Mouse (Mus musculus) forebrain, postnatal 0 days (tissue): ENCODE measurements around the gene Tarbp1. TPM values are rescaled to one million over a fixed set of nuclear protein-coding genes. Genes with fewer than 3 reads are reported as not detected.

Experiments
- ATAC-seq: fragments of 200-750 bp; cut with Nextera tagmentation; 2 replicates; pipeline ENCODE4 v1.8.0; 2017; ENCODE audit warnings: mild to moderate bottlenecking, moderate library complexity
- DNase-seq: peaks from one replicate; pipeline ENCODE4 v3.0.0-alpha.2; 2015
- H3K27ac ChIP-seq: fragments of 300-500 bp; sonication (generic); 2 replicates; pipeline ENCODE4 v1.5.1; 2014; ENCODE audit warnings: low read depth, mild to moderate bottlenecking, antibody characterized with exemption, low read length, moderate library complexity, mixed read lengths
- H3K27me3 ChIP-seq: fragments of 300-500 bp; sonication (generic); 2 replicates; pipeline ENCODE4 v1.6.1; 2014; ENCODE audit warnings: mild to moderate bottlenecking, low read length, mixed read lengths; ENCODE audit not compliant: insufficient read depth
- H3K36me3 ChIP-seq: fragments of 300-500 bp; sonication (generic); 2 replicates; pipeline ENCODE4 v1.6.1; 2014; ENCODE audit warnings: mild to moderate bottlenecking, moderate library complexity; ENCODE audit not compliant: insufficient read depth
- H3K4me1 ChIP-seq: fragments of 300-500 bp; sonication (generic); 2 replicates; pipeline ENCODE4 v1.6.1; 2014; ENCODE audit warnings: antibody characterized with exemption; ENCODE audit not compliant: insufficient read depth
- H3K4me2 ChIP-seq: fragments of 300-500 bp; sonication (generic); 2 replicates; pipeline ENCODE4 v1.6.1; 2014; ENCODE audit warnings: low read depth, mild to moderate bottlenecking, moderate library complexity
- H3K4me3 ChIP-seq: fragments of 300-500 bp; sonication (generic); 2 replicates; pipeline ENCODE4 v1.5.1; 2014; ENCODE audit warnings: low read depth, low read length, mixed read lengths
- H3K9ac ChIP-seq: fragments of 300-500 bp; sonication (generic); 2 replicates; pipeline ENCODE4 v1.6.1; 2014; ENCODE audit warnings: mild to moderate bottlenecking
- H3K9me3 ChIP-seq: fragments of 300-500 bp; sonication (generic); 2 replicates; pipeline ENCODE4 v1.6.1; 2016; ENCODE audit warnings: low read length
- CTCF ChIP-seq: sonication (generic); IDR thresholded peaks from 2 replicates; pipeline ENCODE4 v1.5.1; 2016; ENCODE audit warnings: antibody characterized with exemption, control low read depth, low read depth
- WGBS: fragments of 180-500 bp; shearing (Covaris S2); extraction: QIAGEN DNeasy Blood & Tissue Kit; methylation state at CpG from one replicate; pipeline ENCODE4 v1.1.7; 2014; 5-methylcytosine and 5-hydroxymethylcytosine counted together
- polyA plus RNA-seq: library from polyadenylated mRNA; unstranded; fragments of >200 nt; fragmentation: Nextera tagmentation; extraction: Ambion mirVana; gene quantifications from 2 replicates; pipeline ENCODE4 v1.2.1, GENCODE M21; 2015
- total RNA-seq: library from RNA; depleted of rRNA; stranded (reverse); fragments of >200 nt; gene quantifications from 2 replicates; pipeline ENCODE4 v1.2.3, GENCODE M21; 2014

Gene Tarbp1
- total and polyA plus RNA-seq, 2 experiments from 2014 or later = 1.1 to 5.8 TPM

DNA sequence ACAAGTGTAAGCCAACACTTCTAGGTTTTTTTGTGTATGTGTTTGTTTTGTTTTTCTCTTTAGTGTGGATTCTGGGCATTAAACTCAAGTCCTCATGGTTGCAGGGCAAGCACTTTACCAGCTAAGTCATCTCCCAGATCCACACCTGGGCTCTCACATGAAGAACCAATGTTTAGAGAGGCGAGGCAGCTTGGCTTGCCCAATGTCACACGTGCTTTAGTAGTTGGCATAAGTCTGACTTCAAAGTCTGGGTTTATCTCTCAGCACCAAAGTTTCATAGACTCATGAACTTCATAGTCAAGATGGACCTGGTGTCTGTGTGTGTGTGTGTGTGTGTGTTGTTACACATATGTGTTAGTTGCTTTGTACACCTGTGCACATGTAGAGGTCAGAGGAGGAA is 24.5 kb upstream of the Tarbp1 start:
- H3K4me2 ChIP-seq = no peak overlapping the region
- ATAC-seq = no peak

DNA sequence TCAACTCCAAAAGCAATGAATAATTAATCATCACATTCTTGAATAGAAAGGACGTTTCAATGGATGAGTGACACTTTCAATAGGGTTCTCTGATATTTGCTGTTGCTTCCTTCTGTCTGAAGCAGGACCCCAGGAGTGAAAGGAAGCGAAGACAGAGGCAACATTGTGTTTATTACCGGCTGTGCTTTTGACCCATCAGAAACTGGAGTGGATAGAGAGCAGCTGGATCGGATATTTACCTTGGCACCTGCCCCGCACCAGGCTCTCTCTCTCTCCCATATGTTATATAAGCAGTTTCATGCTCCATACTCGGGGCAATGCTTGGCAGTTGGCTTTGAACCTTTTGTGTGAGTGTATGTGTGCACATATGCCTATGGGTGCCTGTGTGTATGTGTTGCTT is 23.6 kb upstream of the Tarbp1 start:
- peaks cover 10% of the 10 kb centered on the region; the same call in 1 of the 2 replicates for H3K4me1 ChIP-seq
- no peaks in the 10 kb centered on the region for H3K27me3 ChIP-seq
- peak overlapping the region; percentile 33; the same call in 1 of the 2 replicates for H3K4me3 ChIP-seq
- H3K36me3 ChIP-seq = no peaks in the 10 kb centered on the region
- ATAC-seq (peak; percentile 7), DNase-seq (no peak)
- H3K27ac ChIP-seq = peak overlapping the region; percentile 91; the same call in 1 of the 2 replicates
- 4% methylated on average over 6 of the region's 6 CpGs for WGBS
- no peaks in the 10 kb centered on the region for H3K9me3 ChIP-seq
- peak overlapping the region; percentile 66 for H3K4me2 ChIP-seq
- H3K9ac ChIP-seq = no peak overlapping the region
- TF ChIP-seq CTCF = no peak

More for the DNA sequence above, 24.5 kb upstream of the Tarbp1 start:
- H3K36me3 ChIP-seq = no peaks in the 10 kb centered on the region
- H3K4me1 ChIP-seq = peaks cover 10% of the 10 kb centered on the region; the same call in 1 of the 2 replicates
- no peak for TF ChIP-seq CTCF
- H3K9me3 ChIP-seq = no peaks in the 10 kb centered on the region
- WGBS = 96% methylated on average over 2 of the region's 2 CpGs
- H3K27ac ChIP-seq = no peak overlapping the region
- H3K27me3 ChIP-seq = no peaks in the 10 kb centered on the region
- DNase-seq = no peak
- no peak overlapping the region for H3K9ac ChIP-seq
- H3K4me3 ChIP-seq = no peak overlapping the region

- Histone ChIP-seq H3K27me3 (no peaks in the 10 kb centered on the region), H3K27ac (peak overlapping the region; percentile 91), H3K9me3 (no peaks in the 10 kb centered on the region), H3K36me3 (no peaks in the 10 kb centered on the region), H3K4me2 (peak overlapping the region; percentile 66), H3K4me3 (peak overlapping the region; percentile 33), H3K9ac (peak overlapping the region; percentile 58), H3K4me1 (peaks cover 10% of the 10 kb centered on the region; the same call in 1 of the 2 replicates)
- DNase-seq (peak; percentile 96), ATAC-seq (peak; percentile 97)
- 2% methylated on average over 27 of the region's 27 CpGs for WGBS
- peak; percentile 100 for TF ChIP-seq CTCF
Measured at GRCm38 (mm10) chr8:126497541-126498428, 22.9 kb upstream of the Tarbp1 start.

GRCm38 (mm10) chr8:126496915-126497314 is 22.1 kb upstream of the Tarbp1 start:
- DNase-seq = no peak
- no peak for TF ChIP-seq CTCF
- H3K36me3 ChIP-seq = no peaks in the 10 kb centered on the region
- peaks cover 10% of the 10 kb centered on the region; the same call in 1 of the 2 replicates for H3K4me1 ChIP-seq
- no peak overlapping the region for H3K4me3 ChIP-seq
- no peaks in the 10 kb centered on the region for H3K27me3 ChIP-seq
- H3K9me3 ChIP-seq = no peaks in the 10 kb centered on the region
- no peak overlapping the region for H3K4me2 ChIP-seq
- H3K27ac ChIP-seq = no peak overlapping the region
- no peak for ATAC-seq
- H3K9ac ChIP-seq = no peak overlapping the region
- 82% methylated on average over 5 of the region's 5 CpGs for WGBS

DNA sequence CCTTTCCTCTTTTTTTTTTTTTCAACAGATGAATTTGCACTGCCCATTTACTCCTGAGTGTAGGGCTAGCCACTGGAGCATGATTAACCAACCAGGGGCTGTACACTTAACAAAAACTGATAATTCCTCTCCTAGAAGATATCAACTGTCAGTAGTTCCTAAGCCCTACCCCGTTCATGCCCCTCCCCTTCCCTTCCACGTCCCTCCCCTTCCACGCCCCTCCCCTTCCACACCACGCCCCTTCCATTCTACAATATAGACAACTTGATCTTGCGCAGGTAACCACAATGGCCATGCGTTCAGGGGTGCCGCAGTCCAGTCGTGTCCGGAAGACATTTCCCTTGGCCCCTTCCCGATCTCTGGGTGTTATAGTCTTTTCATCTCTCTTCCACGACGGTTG is 20.6 kb upstream of the Tarbp1 start:
- no peak overlapping the region for H3K4me2 ChIP-seq
- 82% methylated on average over 12 of the region's 12 CpGs for WGBS

DNA sequence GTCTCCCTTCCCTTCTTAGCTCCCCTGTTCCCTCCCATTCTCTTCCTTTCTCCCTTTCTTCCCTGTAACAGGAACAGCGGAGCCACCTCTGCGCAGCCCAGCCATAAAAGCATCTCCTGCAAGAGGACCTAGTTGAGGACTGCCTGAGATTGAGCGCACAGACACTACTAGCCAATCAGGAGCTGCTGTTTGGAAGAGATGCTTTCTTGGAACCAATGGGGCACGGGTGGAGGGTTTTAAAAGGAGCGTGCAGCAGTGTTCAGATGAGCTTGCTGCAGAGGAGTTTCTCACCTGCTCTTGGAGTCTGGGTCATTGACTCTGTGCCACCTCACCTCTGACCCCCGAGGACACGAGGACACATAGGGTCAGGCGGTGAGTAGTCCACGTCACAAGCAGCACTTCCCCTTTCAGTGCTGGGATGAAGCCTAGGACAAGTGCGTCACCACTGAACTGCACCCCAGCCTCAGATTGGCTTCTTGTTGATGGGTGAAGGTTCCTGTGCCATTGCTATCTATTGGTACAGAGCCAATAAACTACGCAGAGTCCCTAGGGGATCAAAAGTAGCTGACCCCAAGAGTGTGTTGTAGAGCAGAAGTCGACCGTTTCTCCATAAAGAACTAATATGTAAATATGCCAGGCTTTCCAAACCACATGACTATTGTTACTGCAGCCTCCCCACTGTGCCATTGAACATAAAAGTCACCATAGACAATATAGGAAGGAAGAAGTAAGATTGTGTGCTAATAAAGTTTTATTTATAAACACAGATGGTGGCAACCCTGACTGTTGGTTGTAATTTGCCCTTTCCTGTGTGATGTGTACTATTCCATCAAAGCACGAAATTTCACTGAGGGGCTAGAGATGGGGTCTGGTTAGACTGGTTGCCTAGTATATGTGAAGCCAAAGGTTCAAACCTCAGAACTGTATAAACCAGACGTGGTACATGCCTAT is 19.6 kb upstream of the Tarbp1 start:
- Histone ChIP-seq H3K27me3 (no peaks in the 10 kb centered on the region), H3K4me3 (no peak overlapping the region), H3K27ac (no peak overlapping the region), H3K36me3 (no peaks in the 10 kb centered on the region), H3K4me2 (no peak overlapping the region), H3K9ac (no peak overlapping the region), H3K4me1 (peaks cover 10% of the 10 kb centered on the region; the same call in 1 of the 2 replicates), H3K9me3 (no peaks in the 10 kb centered on the region)
- no peak for TF ChIP-seq CTCF
- 77% methylated on average over 15 of the region's 15 CpGs for WGBS
- ATAC-seq (no peak), DNase-seq (no peak)

More for the DNA sequence above, 20.6 kb upstream of the Tarbp1 start:
- TF ChIP-seq CTCF = no peak
- Histone ChIP-seq H3K36me3 (no peaks in the 10 kb centered on the region), H3K27ac (no peak overlapping the region), H3K9me3 (no peaks in the 10 kb centered on the region), H3K9ac (no peak overlapping the region), H3K4me3 (no peak overlapping the region), H3K27me3 (no peaks in the 10 kb centered on the region), H3K4me1 (peaks cover 10% of the 10 kb centered on the region; the same call in 1 of the 2 replicates)
- DNase-seq (no peak), ATAC-seq (no peak)
